Mouse (Mus musculus) liver, postnatal 0 days (tissue): Measurements from ENCODE around the gene Mylip.
A peak's percentile ranks its signal among the peaks of the same experiment; 100 is the strongest.

Experiments
- CTCF ChIP-seq: sonication (generic); IDR thresholded peaks from 2 replicates; pipeline ENCODE4 v1.5.1; 2016; ENCODE audit warnings: antibody characterized with exemption, low read depth
- EP300 ChIP-seq: IDR thresholded peaks from 2 replicates; pipeline ENCODE4 v1.6.1; 2016; ENCODE audit warnings: antibody characterized with exemption, low read depth, mild to moderate bottlenecking

DNA sequence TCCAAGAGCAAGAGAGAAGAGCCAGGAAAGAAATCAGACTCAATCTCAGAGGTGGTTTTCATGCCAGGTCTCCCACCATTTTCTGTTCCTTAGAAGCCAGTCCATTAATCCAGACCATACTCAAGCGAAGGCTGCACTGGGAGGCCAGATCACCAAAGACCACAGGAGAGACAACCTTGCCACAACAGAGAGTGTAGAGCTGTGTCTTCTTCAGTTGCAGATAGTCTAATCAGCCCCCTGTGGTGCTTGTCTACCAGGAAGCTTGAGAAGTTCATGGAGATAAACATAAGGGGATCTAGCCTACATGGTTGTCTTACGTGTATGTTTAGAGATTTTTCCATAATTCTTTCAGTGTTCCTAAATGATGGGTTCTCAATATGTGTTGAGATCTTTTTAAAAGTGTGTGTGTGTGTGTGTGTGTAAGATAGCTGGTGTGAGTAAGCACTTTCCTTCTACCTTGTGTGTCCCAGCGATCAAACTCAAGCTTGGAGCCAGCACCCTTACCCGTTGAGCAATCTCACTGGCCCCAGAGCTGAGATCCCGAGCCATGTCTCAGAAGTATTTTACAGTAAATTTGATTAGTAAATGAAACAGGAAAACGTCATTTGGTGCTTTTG, 15.8 kb downstream of the Mylip start:
- TF ChIP-seq EP300 (peak; percentile 77; the same call in 1 of the 2 replicates), CTCF (no peak)
